Mouse (Mus musculus): Measurements from ENCODE around the gene Ehbp1.

Gene Ehbp1

DNA sequence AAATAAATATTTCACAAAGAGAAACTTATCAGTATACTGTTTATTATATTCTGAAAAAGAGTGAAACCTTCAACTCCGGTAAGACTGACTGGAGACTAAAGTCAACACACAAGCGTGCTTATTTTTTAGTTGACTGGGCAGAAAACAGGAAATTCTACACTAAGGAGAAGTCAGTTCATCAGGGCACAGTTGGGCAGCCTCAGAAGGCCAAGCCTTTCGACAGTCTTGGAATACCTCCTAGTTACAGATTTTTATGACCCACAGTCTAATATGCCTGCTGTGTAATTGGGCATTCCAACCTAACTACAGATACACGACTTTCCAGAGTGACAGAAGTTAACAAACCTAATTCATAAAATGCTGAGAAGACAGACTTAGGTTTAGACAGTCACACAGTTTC, 145.3 kb downstream of the Ehbp1 start:
- no peak for DNase-seq (ENCODE audit: low spot score)

DNA sequence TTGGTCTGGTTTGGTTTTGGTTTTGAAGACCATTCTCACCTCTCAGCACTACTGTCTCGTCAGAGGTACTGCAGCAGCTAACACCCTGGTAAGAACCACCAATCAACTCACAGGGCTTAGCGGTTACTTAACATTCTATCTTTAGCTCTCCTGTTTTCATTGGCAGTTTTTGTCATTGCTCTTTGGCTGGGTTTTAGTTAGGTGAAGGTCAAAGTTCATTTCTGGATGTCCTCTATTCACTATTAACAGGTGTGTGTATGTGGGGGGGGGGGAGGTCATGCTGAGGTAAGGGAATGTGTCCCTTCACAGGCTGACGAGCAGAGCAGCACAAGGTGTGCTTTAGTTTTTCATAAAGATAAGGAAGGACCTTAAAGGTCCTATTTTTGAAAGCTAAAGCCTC, 147.5 kb downstream of the Ehbp1 start:
- DNase-seq (ENCODE audit: low spot score) = no peak

DNA sequence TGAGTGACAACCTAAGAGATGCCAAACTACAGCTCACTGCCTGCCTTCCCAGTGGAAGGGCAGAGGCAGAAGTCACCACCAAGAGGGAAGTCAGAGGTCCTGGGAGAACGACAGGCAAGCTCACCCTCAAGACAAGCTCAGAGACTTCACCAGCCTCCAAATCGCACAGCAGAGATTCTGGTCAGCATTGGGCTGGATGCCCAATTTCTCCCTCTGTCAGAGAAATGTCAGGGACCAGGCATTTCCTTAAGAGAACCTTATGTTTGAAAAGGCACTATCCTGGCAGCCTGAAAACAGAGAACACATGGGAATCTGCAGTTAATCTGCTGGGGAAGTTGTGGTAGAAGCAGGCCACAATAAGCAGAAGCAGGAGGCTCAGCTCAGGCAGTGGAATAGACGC, 151.5 kb downstream of the Ehbp1 start:
- DNase-seq (ENCODE audit: low spot score) = no peak

DNA sequence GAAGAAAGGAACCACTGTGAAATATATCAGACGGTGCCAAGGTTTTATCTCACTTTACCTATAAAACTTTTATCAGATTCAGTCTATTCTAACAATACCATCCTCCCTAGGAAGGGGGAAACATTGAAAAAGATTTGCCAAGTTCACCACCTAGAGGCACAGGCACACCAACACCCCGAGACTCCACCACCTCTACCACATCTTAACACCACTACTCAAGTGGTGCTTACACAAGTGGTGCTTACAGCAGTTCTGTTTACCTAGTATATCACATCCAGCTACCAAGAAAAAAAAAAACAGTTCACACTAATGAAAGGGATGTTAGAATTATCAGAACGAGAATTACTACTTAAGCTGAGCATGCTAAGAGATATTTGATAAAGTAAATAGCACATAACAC, 152.1 kb downstream of the Ehbp1 start:
- no peak for DNase-seq (ENCODE audit: low spot score)

DNA sequence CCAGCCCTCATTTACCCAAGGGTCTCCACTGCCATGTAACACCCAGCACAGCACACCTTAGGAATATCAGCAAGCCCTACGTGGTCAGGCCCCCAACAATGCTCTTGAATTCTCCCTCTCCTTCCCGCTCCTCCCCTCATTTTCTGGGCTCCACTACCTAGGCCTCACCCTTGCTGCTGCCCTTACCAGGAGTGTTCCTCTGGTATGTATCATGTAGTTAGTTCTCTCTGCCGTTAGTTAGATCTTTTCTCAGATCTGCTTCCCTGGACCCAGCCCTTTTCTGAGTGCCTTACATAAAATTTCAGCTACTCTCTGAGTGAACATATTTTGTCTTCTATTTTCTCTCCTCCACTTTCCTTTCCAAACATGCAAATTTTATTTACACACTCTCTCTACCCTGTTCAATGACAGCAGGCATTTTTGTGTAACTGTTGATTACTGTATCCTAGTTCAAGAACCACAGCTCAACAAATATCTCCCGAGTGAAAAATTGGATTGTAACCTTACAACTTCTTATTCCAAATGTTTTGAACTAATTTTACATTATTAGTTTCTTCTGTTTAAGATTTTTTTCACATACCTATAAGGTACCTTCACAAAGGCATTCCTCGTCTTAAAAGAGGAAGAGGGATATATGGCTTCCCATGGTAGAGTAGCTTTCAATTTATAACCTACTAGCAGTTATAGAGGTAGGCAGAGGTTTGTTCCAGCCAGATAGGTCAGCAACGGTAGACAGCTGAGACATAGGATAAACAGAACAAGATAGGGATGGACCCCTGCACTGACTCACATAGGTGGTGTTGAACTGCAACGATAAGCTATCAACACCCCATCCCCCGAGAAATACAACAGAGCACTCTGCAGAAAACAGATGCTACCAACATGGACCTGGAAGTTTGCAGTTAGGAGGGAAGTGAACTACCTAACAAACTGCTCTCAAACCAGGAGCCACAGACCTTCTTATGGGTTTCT, 160.3 kb downstream of the Ehbp1 start:
- DNase-seq (ENCODE audit: low spot score) = no peak

DNA sequence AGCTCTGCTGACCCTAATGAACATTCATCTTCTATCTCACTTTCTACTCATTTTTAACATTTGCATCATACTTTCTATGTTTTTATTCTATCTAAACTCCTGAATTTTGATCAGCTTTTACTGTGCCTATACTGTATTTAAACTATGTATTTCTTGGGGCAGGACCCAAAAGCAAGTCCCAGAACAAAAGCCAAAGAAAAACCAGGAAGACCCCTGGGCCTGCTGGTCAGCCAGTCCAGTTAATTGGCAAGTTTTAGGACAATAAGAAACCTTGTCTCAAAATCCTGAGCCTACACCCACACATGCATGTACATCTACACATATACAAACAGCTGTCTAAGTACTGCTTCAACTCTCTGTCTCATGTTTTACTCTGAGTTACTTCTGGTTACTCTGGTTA, 161.9 kb downstream of the Ehbp1 start:
- no peak for DNase-seq (ENCODE audit: low spot score)

DNA sequence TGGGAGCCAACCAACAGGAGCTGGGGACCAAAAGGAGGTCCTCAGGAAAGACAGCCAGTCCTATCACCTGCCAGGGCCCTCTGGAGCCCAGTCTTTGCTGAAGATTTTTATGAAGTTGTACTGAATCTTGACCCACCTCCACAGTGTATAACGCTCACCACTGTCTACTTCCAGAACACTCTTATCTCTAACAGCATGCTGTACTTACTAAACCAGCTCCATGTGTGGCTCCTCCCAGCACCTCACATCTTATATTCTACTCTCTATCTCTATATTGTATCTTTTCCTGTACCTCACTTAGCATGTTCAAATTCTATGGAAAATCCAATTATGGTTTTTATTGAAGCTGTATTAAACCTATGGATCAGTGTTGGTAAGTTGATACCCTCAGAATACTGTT, 163.5 kb downstream of the Ehbp1 start:
- no peak for DNase-seq (ENCODE audit: low spot score)

DNA sequence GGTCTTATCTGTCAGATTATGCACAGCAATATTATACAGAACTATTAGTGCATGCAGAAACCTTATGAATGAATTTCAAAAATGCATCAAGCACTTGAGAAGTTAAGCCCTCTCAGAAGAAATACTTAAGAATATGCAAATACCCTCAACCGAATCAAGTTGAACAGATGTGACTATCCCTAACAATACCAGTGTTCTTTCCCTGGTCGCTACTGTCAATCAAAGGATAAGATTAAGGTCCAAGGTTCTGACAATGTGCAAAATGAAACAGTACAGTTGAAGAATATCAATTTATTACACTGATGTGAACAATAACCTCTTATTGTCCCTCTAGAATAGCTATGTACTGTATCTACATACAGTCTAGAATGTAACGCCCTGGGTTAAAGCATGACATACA, 167.8 kb downstream of the Ehbp1 start:
- DNase-seq (ENCODE audit: low spot score) = no peak

DNA sequence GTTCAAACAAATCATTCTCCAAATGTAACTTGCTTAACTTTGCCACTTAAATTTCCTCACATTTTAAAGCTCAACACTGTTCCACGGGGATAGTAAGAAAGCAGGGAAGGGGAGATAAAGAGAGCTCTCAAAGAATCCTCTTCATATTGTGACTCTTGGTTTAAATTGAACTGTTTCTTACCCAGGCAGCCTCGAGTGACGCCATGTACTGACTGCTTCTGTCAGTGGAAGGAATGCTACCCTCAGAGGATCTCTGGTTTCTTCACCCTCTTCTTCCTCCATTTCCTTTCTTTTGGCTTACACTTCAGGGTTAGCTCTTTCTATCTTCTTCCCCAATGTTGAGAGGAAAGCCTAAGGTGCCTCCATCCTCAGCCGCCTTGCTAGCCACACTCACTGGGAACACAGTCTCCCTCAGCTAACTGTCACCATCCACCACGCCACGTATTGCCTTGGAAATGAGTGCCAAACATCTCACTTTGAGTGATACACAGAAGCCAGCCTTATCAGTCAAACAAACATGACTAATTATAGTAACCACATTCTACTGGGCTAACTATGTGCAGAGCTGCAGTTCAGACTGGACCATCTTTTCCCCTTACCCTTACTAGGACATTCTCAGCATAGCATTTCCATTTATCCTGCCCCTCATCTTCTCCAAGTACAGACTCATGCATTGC, 171.0 kb downstream of the Ehbp1 start:
- DNase-seq (ENCODE audit: low spot score) = no peak

DNA sequence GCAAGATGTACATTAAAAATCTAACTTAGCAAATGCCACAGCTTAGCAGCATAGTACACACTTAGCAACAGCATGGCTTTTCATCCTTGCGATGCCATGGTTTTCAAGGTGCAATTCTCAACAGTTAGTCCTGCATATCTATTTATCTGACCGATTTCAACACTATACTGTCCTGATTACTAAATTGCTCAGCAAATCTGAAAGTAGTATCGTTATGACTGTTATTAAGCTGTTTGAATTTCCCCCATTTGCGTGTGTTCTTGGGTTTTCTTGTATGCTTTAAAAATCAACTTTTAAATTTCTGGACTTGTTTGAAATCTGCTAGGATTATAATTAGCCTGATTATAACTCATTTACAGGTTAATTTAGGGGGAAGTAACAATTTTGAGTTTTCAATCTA, 184.2 kb downstream of the Ehbp1 start:
- no peak for DNase-seq (ENCODE audit: low spot score)

DNA sequence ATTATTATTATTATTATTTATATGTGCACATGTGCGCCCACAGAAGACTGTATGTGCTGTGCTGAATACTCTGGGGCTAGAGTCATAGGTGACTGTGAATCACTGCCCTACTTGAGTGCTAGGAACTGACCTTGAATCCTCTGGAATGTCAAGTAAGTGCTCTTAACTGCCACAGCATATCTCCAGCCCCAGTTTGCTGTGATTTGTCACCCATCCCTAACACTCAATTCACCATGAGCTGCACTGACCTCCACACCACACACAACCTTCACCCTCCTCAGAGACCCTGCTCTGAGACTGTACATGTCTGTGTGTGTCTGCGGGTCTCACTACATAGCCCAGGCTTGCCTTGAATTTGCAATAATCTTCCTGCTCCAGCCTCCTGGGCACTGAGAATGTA, 185.9 kb downstream of the Ehbp1 start:
- no peak for DNase-seq (ENCODE audit: low spot score)

DNA sequence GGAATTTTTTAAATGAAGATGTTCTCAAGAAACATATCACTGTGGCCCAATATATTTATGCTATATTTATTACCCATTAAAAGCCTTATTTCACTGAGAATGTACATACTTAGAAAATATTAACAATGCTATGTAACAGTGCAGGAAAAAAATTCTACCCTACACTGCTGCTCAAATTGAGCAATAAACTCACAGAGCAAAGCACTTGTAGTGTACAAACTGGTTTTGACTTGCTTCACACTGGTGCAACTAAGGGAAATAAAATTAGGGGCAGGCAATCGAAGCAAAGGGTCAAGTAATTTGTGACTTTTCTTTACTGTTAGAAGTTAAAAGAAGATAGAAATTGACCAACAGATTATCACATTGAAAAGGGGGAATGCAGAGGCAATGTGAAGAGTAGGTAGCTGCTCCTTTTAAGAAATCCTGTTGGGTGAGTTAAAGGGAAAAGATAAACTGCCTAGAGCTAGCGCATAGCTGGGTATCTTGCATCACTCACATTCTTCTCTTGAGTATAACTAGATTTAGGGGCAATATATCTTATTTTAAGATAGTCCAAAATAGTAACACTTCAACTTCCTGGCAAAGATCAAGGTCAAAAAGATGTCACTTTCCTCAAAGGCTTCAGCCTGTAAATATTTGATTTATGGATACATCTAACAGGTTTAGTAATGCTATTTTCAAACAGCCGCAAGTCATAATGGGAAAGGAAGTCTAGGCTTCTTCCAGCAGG, 186.6 kb downstream of the Ehbp1 start:
- DNase-seq (ENCODE audit: low spot score) = no peak

DNA sequence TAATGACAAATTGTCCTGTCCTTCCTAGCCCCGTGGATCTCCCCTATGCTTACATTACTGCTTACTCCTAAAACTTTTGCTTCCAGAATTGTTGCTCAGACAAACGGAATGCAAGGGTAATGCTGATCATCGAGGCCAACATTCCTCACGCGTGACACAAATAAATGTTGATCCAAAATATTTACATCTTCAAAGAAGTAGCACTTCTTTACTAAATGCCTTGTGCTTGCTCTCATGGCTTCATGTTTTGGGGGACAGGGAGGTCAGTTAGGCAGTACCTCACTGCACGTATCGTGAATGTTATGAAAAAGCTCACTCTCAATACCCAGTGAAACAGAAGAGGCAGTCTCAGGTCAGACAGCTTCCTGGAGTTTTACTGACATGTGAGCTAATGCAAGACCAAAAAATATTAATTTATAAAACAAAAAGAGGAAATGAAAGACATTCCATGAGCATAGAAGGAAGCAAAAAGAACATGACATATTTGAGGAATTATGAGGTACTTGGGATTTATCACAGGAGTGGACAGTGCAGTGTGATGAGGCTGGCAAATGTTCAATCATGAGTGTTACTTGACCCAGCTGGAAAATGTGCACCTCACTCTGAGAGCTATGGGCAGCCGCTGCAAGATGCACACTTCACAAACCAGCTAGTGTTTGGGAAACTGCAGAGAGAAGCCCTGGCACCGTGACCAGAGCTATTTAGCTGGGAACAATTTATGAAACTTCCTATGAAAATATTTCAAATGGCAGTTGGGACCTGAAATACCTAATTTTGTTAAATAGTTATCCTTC, 187.4 kb downstream of the Ehbp1 start:
- no peak for DNase-seq (ENCODE audit: low spot score)

DNA sequence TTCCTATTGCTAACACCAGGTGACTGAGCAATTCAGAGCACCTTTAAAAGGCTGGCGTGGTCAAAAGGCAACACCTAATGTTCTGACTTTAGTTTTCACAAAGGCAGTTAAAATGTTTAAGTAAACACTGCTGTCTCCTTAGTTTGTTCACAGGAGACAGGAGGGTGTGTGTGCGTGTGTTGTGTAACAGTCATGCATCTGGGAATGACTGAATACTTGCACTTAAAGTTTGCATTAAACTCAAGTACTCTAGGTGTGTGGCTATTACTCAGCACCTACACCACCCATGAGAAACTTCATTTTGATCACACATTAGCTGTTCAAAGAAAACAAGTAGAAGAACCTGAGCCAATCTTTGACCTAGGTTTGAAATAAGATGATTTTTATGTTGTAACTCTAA, 201.4 kb downstream of the Ehbp1 start:
- no peak for DNase-seq (ENCODE audit: low spot score)

DNA sequence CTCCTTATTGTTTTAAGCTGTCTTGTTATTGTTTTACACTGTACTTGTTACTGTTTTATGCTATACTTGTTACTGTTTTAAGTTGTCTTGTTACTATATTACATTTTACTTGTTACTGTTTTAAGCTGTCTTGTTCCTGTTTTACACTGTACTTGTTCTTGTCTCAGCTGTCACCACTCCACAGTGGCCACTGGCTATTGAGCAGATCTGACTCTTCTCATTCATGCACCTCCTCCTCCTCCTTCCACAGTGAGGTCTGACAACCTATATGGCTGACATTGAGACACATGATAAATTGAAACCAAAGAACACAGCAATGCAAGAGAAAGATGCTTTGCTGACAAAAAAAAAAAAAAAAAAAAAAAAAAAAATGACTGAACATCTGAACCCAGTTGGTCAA, 203.6 kb downstream of the Ehbp1 start:
- no peak for DNase-seq (ENCODE audit: low spot score)

DNA sequence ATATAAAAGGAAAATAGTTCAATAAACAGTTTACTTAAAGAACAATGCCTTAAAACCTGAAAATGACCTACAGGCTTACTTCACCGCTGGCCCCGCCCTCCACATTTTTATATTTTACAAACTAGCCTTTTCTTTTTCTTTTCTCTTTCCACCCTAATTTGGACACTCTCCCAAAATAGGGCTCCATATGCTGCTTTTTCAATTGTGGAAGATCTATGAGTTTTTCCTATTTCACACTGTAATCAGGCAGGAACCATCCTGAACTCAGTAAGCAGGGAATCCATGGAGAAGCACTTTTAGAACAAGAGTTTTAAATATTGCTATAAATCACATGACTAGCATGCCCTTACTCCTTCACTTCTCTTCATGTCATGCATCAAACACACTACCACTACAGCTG, 216.9 kb downstream of the Ehbp1 start:
- DNase-seq (ENCODE audit: low spot score) = no peak

DNA sequence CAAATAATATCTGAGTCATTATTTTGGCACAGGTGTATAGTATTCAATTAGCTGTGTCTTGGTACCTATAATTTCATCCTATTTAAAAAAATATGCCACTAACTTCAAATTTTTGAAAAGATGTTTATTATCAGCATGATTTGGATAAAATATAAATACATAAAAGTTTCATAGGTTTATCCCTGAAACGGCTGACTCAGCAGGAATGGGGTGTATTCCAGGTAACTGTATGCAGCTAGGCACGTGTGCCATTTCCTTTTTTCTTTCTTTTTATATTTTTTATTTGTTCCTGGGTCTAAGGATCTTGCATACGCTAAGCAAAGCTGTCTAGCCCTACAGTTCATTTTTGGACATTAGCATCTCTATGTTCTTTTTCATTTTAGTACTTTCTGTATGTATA, 223.2 kb downstream of the Ehbp1 start:
- DNase-seq (ENCODE audit: low spot score) = no peak

DNA sequence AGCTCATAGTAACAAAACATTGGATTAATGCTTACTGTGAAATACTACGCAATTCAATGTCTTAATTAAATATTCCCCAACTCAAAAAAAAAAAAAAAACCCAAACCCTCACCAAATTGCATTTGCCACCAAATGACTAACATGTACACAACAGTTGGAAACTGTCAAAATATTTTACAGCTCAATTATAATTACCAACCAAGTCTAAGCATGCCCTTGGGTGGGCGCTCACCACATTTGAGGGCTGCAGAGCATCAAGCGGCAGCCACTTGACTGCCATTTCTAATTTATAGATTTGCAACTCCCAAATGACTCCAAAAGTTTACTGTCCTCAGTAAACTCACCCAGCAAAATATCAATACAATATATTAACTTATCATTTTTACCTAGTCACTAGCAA, 229.9 kb downstream of the Ehbp1 start:
- DNase-seq (ENCODE audit: low spot score) = no peak

DNA sequence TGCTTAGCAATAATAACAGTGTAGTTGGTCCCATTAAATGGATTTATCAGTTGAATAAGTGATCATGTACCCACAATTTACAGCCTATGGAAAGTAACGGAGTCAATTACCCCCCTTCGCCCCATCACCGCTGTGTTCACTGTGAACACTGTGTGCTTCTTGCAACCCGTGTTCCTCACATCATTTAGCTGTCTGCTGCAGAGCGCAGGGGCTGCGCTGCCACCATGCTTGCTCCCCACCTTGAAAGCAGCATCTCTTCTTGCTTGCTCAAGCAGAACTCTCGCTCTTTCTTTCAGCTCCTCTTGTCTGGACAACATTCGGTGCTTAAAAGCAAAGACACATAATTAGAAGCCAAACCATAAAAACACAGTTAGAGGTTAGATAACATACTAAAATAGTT, 252.7 kb downstream of the Ehbp1 start:
- no peak for DNase-seq (ENCODE audit: low spot score)

DNA sequence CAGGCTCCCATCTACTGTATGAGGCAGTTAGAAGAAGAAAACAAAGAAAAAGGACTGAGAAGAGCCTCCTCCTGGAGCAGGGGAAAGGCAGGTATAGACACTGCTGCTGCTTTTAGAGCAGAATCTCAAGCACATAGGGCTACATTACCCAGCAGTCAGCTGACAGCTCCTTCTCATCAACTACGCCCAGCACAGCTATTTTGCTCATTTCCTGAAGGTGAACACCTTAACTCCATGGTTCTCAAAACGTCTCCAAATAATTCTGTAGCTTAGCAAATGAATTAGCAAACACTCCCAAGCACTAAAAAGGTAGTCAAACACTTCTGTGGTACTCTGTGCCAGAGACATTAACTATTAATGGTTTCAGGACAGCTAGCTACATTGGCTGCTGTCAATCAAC, 278.7 kb downstream of the Ehbp1 start:
- DNase-seq (ENCODE audit: low spot score) = no peak

DNA sequence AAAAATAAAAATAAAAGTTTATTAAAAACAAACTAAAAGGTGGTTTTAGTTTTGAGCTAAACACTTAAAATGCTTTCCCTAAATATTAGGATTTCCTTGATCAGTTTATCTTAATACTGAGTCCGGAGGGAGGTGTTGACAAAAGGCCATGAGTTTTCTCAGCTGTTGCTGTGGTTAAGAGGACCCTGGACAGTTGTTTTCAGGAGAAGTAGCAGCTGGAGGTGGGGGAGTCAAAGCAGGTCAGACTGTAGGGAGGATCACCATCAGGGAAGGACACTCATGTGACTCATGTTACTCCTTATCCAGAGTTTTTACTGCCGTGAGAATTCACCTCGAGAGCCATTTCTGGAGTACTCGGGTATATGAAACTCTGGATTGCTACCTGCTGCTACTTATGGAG, 280.4 kb downstream of the Ehbp1 start:
- no peak for DNase-seq (ENCODE audit: low spot score)

DNA sequence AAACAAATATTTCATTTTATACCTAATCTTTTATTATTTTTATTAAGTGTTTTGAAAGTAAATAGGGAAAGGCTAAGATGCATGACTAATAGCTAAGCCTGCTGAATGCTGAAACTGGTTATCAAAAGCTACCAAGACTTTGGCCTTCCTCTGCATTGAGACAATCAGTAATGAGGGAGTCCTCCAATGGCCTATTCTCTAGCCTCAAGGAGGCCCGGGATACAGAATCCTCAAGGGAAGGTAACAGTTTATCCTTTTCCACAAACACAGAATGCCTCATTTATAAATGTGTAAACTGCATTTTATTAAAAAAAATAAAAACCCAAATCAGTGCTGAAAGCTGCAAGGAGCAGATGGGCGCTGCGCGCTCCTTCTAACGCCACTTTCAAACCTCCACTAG, 284.6 kb downstream of the Ehbp1 start:
- DNase-seq (ENCODE audit: low spot score) = no peak
